Mouse (Mus musculus) c-Kit-positive CD71-negative TER-119-negative erythroid progenitor cells, embryonic 14.5 days (primary cell): ENCODE measurements around the gene Cdc27.
"Not testable (repeated sequence)": the region's sequence is repeated elsewhere in the genome, so short reads cannot be mapped to it uniquely, and the experiment has no call there.

ENCODE experiments used
- DNase-seq: peaks from one replicate; pipeline ENCODE4 v3.0.0-alpha.2; 2013; ENCODE audit warnings: low read depth

Gene Cdc27

GRCm38 (mm10) chr11:104550406-104550974 is at the start of gene Cdc27, which contains the start of gene Myl4:
Cdc27 (minus strand) TSS chr11:104550620.
Myl4 (plus strand) TSS chr11:104550663.
- peak; percentile 98 for DNase-seq

- DNase-seq = no peak
Measured at GRCm38 (mm10) chr11:104599265-104599945, 49.0 kb upstream of the Cdc27 start.

- DNase-seq = no peak
Measured at GRCm38 (mm10) chr11:104596365-104596764, 45.9 kb upstream of the Cdc27 start.

GRCm38 (mm10) chr11:104592066-104592835 is 41.8 kb upstream of the Cdc27 start:
- DNase-seq = no peak

- peak; percentile 72 for DNase-seq
Measured at GRCm38 (mm10) chr11:104590148-104590547, 39.7 kb upstream of the Cdc27 start.

- no peak for DNase-seq
Measured at GRCm38 (mm10) chr11:104589570-104589969, 39.1 kb upstream of the Cdc27 start.

- no peak for DNase-seq
Measured at GRCm38 (mm10) chr11:104588513-104588912, 38.1 kb upstream of the Cdc27 start.

GRCm38 (mm10) chr11:104587904-104588303 is 37.5 kb upstream of the Cdc27 start:
- DNase-seq = no peak

GRCm38 (mm10) chr11:104585495-104585894 is 35.1 kb upstream of the Cdc27 start:
- DNase-seq = no peak

- peak; percentile 37 for DNase-seq
Measured at GRCm38 (mm10) chr11:104582630-104583364, 32.4 kb upstream of the Cdc27 start.

- DNase-seq = no peak
Measured at GRCm38 (mm10) chr11:104582308-104582606, 31.8 kb upstream of the Cdc27 start.

GRCm38 (mm10) chr11:104581446-104582307 is 31.3 kb upstream of the Cdc27 start:
- no peak for DNase-seq

GRCm38 (mm10) chr11:104580606-104581005 is 30.2 kb upstream of the Cdc27 start:
- no peak for DNase-seq

- DNase-seq = no peak
Measured at GRCm38 (mm10) chr11:104580091-104580490, 29.7 kb upstream of the Cdc27 start.

GRCm38 (mm10) chr11:104579575-104579974 is 29.2 kb upstream of the Cdc27 start:
- no peak for DNase-seq

- no peak for DNase-seq
Measured at GRCm38 (mm10) chr11:104579084-104579483, 28.7 kb upstream of the Cdc27 start.

GRCm38 (mm10) chr11:104578074-104578473 is 27.7 kb upstream of the Cdc27 start:
- no peak for DNase-seq

- no peak for DNase-seq
Measured at GRCm38 (mm10) chr11:104576772-104577612, 26.6 kb upstream of the Cdc27 start.

- DNase-seq = no peak
Measured at GRCm38 (mm10) chr11:104572566-104572965, 22.1 kb upstream of the Cdc27 start.

GRCm38 (mm10) chr11:104572091-104572490 is 21.7 kb upstream of the Cdc27 start:
- no peak for DNase-seq

GRCm38 (mm10) chr11:104571373-104571772 is 21.0 kb upstream of the Cdc27 start:
- not testable (repeated sequence) for DNase-seq
